In the genomic region with DNA sequence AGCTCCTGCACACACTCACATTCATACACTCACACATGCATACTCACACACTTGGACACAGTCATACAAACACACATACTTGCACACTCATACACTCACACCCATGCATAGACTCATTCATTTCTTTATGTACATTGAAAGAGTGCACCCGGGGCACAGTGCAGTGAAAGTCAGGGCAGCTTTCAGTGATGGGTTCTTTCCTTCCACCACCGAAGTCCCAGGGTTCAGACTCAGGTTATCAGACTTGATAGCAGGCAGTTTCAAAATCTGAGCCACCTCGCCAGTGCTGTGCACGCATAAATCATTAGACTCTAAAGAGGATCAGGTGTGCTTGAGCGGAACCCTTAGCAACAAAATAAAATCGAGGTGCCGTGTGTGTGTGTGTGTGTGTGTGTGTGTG, we compare ENCODE assay signal across 22 mouse cellular contexts. TPM values are rescaled to one million over a fixed set of nuclear protein-coding genes. Genes with fewer than 3 reads are reported as not detected.
DNase-seq lines count a peak whose midpoint lies in the region; TF ChIP-seq lines count a peak whose summit lies in the region.
"Had no signal": no experiment of that assay in that cellular context is flagged by ENCODE, and none has a peak within 500 bp of the region (broad histone marks: within the 10 kb centered on the region; RNA-seq: fewer than 3 reads in every experiment).

No protein-coding gene starts in this region.

- no peak for DNase-seq in gastrocnemius, adult 2 months
- no peak for DNase-seq in gastrocnemius, adult 18-20 months (ENCODE audit: low spot score)
- DNase-seq in ES-E14 (ENCODE audit: low read depth, low spot score) (no peak), ZHBTc4 (ENCODE audit: low read depth, low spot score) (peak; percentile 66)
- DNase-seq in heart, adult 2 months: no peak
- DNase-seq in left cerebral cortex, postnatal 36 days (ENCODE audit: low spot score in 2 of 2): no peak
- DNase-seq: adrenal gland, adult 8-10 months; adrenal gland, postnatal 36 days; B cell, adult 2 months; cerebellum, adult 11-12 months; cerebellum, adult 2 months; cerebellum, adult 9-10 months; cerebellum, postnatal 10 days; cerebellum, postnatal 25 days; forebrain, postnatal 0 days had no signal

- WGBS in heart, adult 2 months: 62% methylated on average over 7 of the region's 7 CpGs

- H3K4me1 ChIP-seq in E14TG2a.4 (replicated peaks; ENCODE audit: low read depth, low read length) (peaks cover 64% of the 10 kb centered on the region), ES-E14 (ENCODE audit: control insufficient read depth in 2 of 2, insufficient read depth in 2 of 2, low read length in 2 of 2, poor library complexity in 1 of 2) (peaks cover 0 to 8% of the 10 kb centered on the region in 2 experiments; a peak in 2 of 4 replicates)
- peaks cover 10% of the 10 kb centered on the region for H3K4me1 ChIP-seq in heart, adult 2 months (ENCODE audit: control insufficient read depth, insufficient read depth, low read length)
- H3K4me1 ChIP-seq: forebrain, embryonic 13.5 days; forebrain, embryonic 15.5 days had no signal

- H3K9me3 ChIP-seq in E14TG2a.4 (ENCODE audit: low read length) (no peaks in the 10 kb centered on the region), ES-E14 (ENCODE audit: control insufficient read depth, insufficient read depth, low read depth, low read length) (no peaks in the 10 kb centered on the region)
- H3K9me3 ChIP-seq: embryonic facial prominence, embryonic 10.5 days; embryonic facial prominence, embryonic 12.5 days; forebrain, embryonic 13.5 days; forebrain, embryonic 15.5 days; G1E had no signal

- no peak for TF ChIP-seq POLR2A in heart, adult 2 months (IDR thresholded peaks at IDR 0.05; ENCODE audit: insufficient read depth, low read depth, low read length)

- peaks cover 53% of the 10 kb centered on the region for H3K36me3 ChIP-seq in E14TG2a.4 (ENCODE audit: insufficient read depth, low read length)
- peaks cover 23% of the 10 kb centered on the region for H3K36me3 ChIP-seq in ES-E14 (ENCODE audit: control insufficient read depth, insufficient read depth, low read length, poor library complexity, severe bottlenecking)
- peaks cover 6% of the 10 kb centered on the region for H3K36me3 ChIP-seq in heart, adult 2 months (ENCODE audit: control insufficient read depth, insufficient read depth, low read length)
- H3K36me3 ChIP-seq: embryonic facial prominence, embryonic 10.5 days; embryonic facial prominence, embryonic 12.5 days had no signal

- no peaks in the 10 kb centered on the region for H3K79me2 ChIP-seq in heart, adult 2 months (replicated peaks; ENCODE audit: control insufficient read depth, insufficient read depth, low read length)

- no peak overlapping the region for H3K4me3 ChIP-seq in gastrocnemius, adult 2 months
- peak overlapping the region; percentile 98 for H3K4me3 ChIP-seq in E14TG2a.4 (replicated peaks; ENCODE audit: low read length)
- H3K4me3 ChIP-seq in ES-E14 (ENCODE audit: insufficient read depth in 1 of 2, low read depth in 1 of 2, low read length in 2 of 2, poor library complexity in 1 of 2, severe bottlenecking in 1 of 2): peak overlapping the region; percentile 87 to 91
- no peak overlapping the region for H3K4me3 ChIP-seq in heart, adult 2 months
- H3K4me3 ChIP-seq: embryonic facial prominence, embryonic 10.5 days; embryonic facial prominence, embryonic 12.5 days; forebrain, embryonic 13.5 days; forebrain, embryonic 15.5 days had no signal

- TF ChIP-seq EP300 in heart, adult 2 months (IDR thresholded peaks at IDR 0.05; ENCODE audit: insufficient read depth, low read depth, low read length): no peak

- H3K27ac ChIP-seq in gastrocnemius, adult 2 months: peak overlapping the region; percentile 87
- H3K27ac ChIP-seq in ES-E14 (ENCODE audit: insufficient read depth, low read depth, low read length, poor library complexity, severe bottlenecking): peak overlapping the region; percentile 97
- H3K27ac ChIP-seq in heart, adult 2 months: no peak overlapping the region
- H3K27ac ChIP-seq: embryonic facial prominence, embryonic 10.5 days; embryonic facial prominence, embryonic 12.5 days; forebrain, embryonic 13.5 days; forebrain, embryonic 15.5 days had no signal

- peak overlapping the region; percentile 96 for H3K9ac ChIP-seq in ES-E14 (ENCODE audit: insufficient read depth, low read depth, low read length, poor library complexity, severe bottlenecking)
- no peak overlapping the region for H3K9ac ChIP-seq in heart, adult 2 months (ENCODE audit: low read depth, low read length)
- H3K9ac ChIP-seq: embryonic facial prominence, embryonic 12.5 days; forebrain, embryonic 13.5 days; forebrain, embryonic 15.5 days; forebrain, postnatal 0 days had no signal

- in situ Hi-C loops in ES-E14 (cut with MboI; ENCODE audit: low sequenced_read_pairs in 2 of 2, unreplicated experiment in 2 of 2): no loop called here

- no peak for TF ChIP-seq CTCF in gastrocnemius, adult 2 months (IDR thresholded peaks at IDR 0.05)
- no peak for TF ChIP-seq CTCF in E14TG2a.4 (conservative IDR thresholded peaks at IDR 0.05; ENCODE audit: low read length)
- TF ChIP-seq CTCF in heart, adult 2 months (IDR thresholded peaks at IDR 0.05): no peak

- intact Hi-C loops in gastrocnemius, adult 2 months (cut with DNase I): no loop called here
- intact Hi-C loops in heart, adult 2 months (cut with DNase I): no loop called here
- intact Hi-C loops in left cerebral cortex, postnatal 36 days (cut with DNase I): no loop called here

- H3K27me3 ChIP-seq in E14TG2a.4 (ENCODE audit: insufficient read depth, low read length): no peaks in the 10 kb centered on the region
- no peaks in the 10 kb centered on the region for H3K27me3 ChIP-seq in heart, adult 2 months (ENCODE audit: control insufficient read depth, insufficient read depth, low read length)
- H3K27me3 ChIP-seq: embryonic facial prominence, embryonic 12.5 days; forebrain, embryonic 13.5 days; forebrain, embryonic 15.5 days; Patski had no signal

TF ChIP-seq in ES-E14, 5 proteins besides CTCF, POLR2A, EP300 and RAD21:
- TF ChIP-seq ZNF384 (IDR thresholded peaks at IDR 0.05; ENCODE audit: low read depth, low read length) (no peak), HCFC1 (IDR thresholded peaks at IDR 0.05; ENCODE audit: borderline replicate concordance, insufficient read depth, low read length) (no peak), ZC3H11A (IDR thresholded peaks at IDR 0.05; ENCODE audit: borderline replicate concordance, low read depth, low read length) (no peak), CHD2 (IDR thresholded peaks at IDR 0.05; ENCODE audit: low read depth, low read length) (no peak), MAFK (IDR thresholded peaks at IDR 0.05; ENCODE audit: insufficient read depth, low read depth, low read length) (no peak)

RNA-seq across cellular contexts. Expression of gene Slc25a12, which starts 17.4 kb away (rescaled TPM):
- 100 to 1,000 TPM; 344 to 471 TPM for total RNA-seq in gastrocnemius, adult 2 months (2021)
- 100 to 1,000 TPM; 379 to 427 TPM for total RNA-seq in gastrocnemius, adult 18-20 months (2021)
- 42.6 and 44.2 TPM in 2 replicates for total RNA-seq in ES-E14 (2012; rRNA removed)
- total RNA-seq in heart, adult 2 months (2021): 100 to 1,000 TPM; 228 to 252 TPM
- 154 and 212 TPM in 2 replicates for polyA plus RNA-seq in heart, adult 2 months (2012; rRNA removed)
- total RNA-seq in left cerebral cortex, postnatal 36 days (2021): 100 to 1,000 TPM; 159 to 163 TPM

RNA-seq across cellular contexts. Expression of gene Hat1, which starts 38.6 kb away (rescaled TPM):
- 10 to 100 TPM; 18.0 to 21.3 TPM for total RNA-seq in gastrocnemius, adult 2 months (2021)
- total RNA-seq in gastrocnemius, adult 18-20 months (2021): 10 to 100 TPM; 16.7 to 18.4 TPM
- 210 and 242 TPM in 2 replicates for total RNA-seq in ES-E14 (2012; rRNA removed)
- total RNA-seq in heart, adult 2 months (2021): 10 to 100 TPM; 28.1 to 28.4 TPM
- polyA plus RNA-seq in heart, adult 2 months (2012; rRNA removed): 7.6 and 16.4 TPM in 2 replicates
- total RNA-seq in left cerebral cortex, postnatal 36 days (2021): 10 to 100 TPM; 16.7 TPM

Comparison
In these comparisons a context has a peak if more than half of its experiments do, and no peak if none do; other contexts are left out.
1. H3K4me3 ChIP-seq: peak in E14TG2a.4 (single experiment) and ES-E14 (2 of 2); none in gastrocnemius, adult 2 months (single experiment) and heart, adult 2 months (single experiment).